Comparison of ENCODE assay signal across 1 mouse cellular context in the genomic region with DNA sequence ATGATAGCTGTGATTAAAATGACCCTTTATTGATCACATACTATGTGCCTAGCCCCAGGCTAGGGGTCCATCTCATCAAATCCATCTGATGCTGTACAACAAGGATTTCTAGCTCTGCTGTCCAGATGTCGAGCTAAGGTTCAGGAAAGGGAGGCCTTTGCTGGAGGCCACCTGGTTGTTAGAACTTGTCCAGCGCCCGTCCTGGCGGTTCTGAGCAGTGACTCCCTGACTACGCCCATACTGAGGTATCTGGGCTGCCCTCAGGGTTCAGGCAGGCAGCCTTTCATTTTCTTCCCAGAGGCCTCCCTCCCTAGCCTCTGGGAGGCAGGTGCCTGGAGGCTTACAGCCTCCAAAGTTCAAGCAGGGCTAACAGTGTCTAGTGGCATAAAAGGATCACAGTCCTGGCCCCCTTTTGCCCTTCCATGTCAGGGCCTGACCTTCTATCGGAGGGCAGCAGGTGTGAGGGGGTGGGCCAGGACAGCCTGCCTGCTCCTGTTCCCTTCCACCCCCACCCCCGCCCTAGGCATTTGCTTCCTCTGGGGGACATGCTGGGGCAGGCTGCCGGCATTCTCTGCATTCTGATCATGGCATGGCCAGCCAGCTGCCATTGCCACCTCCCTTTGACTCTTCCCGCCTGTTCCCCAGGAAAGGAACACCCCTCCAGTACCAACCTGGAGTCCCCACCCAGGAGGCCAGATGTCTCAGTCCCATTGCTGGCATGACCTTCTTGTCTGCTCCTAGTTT.
TF ChIP-seq lines count a peak whose summit lies in the region.

No protein-coding gene starts in this region.

TF ChIP-seq in MEL, 35 proteins besides CTCF, POLR2A, EP300 and RAD21:
- TF ChIP-seq MXI1 (IDR thresholded peaks at IDR 0.05; ENCODE audit: low read depth, low read length) (no peak), SMC3 (IDR thresholded peaks at IDR 0.05; ENCODE audit: low read depth, low read length) (no peak), CHD1 (IDR thresholded peaks at IDR 0.05; ENCODE audit: low read depth, low read length) (no peak), MYC (IDR thresholded peaks at IDR 0.05; ENCODE audit: low read depth, low read length) (no peak), TAL1 (IDR thresholded peaks at IDR 0.05; ENCODE audit: low read length) (no peak), GATA1 (IDR thresholded peaks at IDR 0.05; ENCODE audit: low read depth, low read length) (no peak), MAFK (IDR thresholded peaks at IDR 0.05; ENCODE audit: borderline replicate concordance, low read depth, low read length) (no peak), USF2 (IDR thresholded peaks at IDR 0.05; ENCODE audit: borderline replicate concordance in 1 of 2, insufficient read depth in 1 of 2, low read depth in 1 of 2, low read length in 2 of 2) (no peak), RCOR1 (IDR thresholded peaks at IDR 0.05; ENCODE audit: low read depth, low read length) (no peak), POLR2AphosphoS5 (IDR thresholded peaks at IDR 0.05; ENCODE audit: borderline replicate concordance, low read depth, low read length) (no peak), NRF1 (IDR thresholded peaks at IDR 0.05; ENCODE audit: insufficient read depth, low read depth, low read length, poor library complexity, severe bottlenecking) (no peak), HCFC1 (IDR thresholded peaks at IDR 0.05; ENCODE audit: low read depth, low read length) (no peak), ELF1 (IDR thresholded peaks at IDR 0.05; ENCODE audit: low read depth, low read length) (no peak), KAT2A (conservative IDR thresholded peaks at IDR 0.05; ENCODE audit: low read depth, low read length) (no peak), SIN3A (IDR thresholded peaks at IDR 0.05; ENCODE audit: low read length) (no peak), MAZ (IDR thresholded peaks at IDR 0.05; ENCODE audit: low read depth, low read length) (no peak), USF1 (IDR thresholded peaks at IDR 0.05; ENCODE audit: low read depth, low read length) (no peak)
